Mouse (Mus musculus) hindbrain, embryonic 10.5 days (tissue): ENCODE data around the gene Orm1. TPM values are rescaled to one million over a fixed set of nuclear protein-coding genes. Genes with fewer than 3 reads are reported as not detected.

ENCODE experiments used
- DNase-seq: peaks from one replicate; pipeline ENCODE4 v3.0.0-alpha.2; 2017; ENCODE audit warnings: low spot score
- H3K27ac ChIP-seq: fragments of 300-500 bp; sonication (generic); 2 replicates; pipeline ENCODE4 v1.5.1; 2016; ENCODE audit warnings: mild to moderate bottlenecking, moderate library complexity
- H3K27me3 ChIP-seq: fragments of 300-500 bp; sonication (generic); 2 replicates; pipeline ENCODE4 v1.6.1; 2016; ENCODE audit warnings: mild to moderate bottlenecking; ENCODE audit not compliant: poor library complexity, insufficient read depth, severe bottlenecking
- H3K36me3 ChIP-seq: fragments of 300-500 bp; sonication (generic); 2 replicates; pipeline ENCODE4 v1.6.1; 2016; ENCODE audit warnings: mild to moderate bottlenecking, moderate library complexity
- H3K4me1 ChIP-seq: fragments of 300-500 bp; sonication (generic); replicated peaks from 2 replicates; pipeline ENCODE4 v1.6.1; 2016; ENCODE audit warnings: mild to moderate bottlenecking
- H3K4me3 ChIP-seq: fragments of 300-500 bp; sonication (generic); 2 replicates; pipeline ENCODE4 v1.5.1; 2016; ENCODE audit warnings: mild to moderate bottlenecking, moderate library complexity
- H3K9me3 ChIP-seq: fragments of 300-500 bp; sonication (generic); 2 replicates; pipeline ENCODE4 v1.6.1; 2016; ENCODE audit warnings: mild to moderate bottlenecking, moderate library complexity
- WGBS: fragments of 180-500 bp; shearing (Covaris S2); methylation state at CpG from one replicate; pipeline ENCODE4 v1.1.7; 2016; 5-methylcytosine and 5-hydroxymethylcytosine counted together
- polyA plus RNA-seq: library from polyadenylated mRNA; unstranded; fragments of >200 nt; fragmentation: Nextera tagmentation; extraction: Ambion mirVana; gene quantifications from 2 replicates; pipeline ENCODE4 v1.2.1, GENCODE M21; 2016

Orm1 gene
- polyA plus RNA-seq, 1 experiment from 2014 or later, result not detected

- no peaks in the 10 kb centered on the region for H3K9me3 ChIP-seq
- peaks cover 38% of the 10 kb centered on the region for H3K4me1 ChIP-seq
- DNase-seq, result peak; percentile 17
- no peaks in the 10 kb centered on the region for H3K27me3 ChIP-seq
- no peak overlapping the region for H3K4me3 ChIP-seq
- peak overlapping the region; percentile 84 for H3K27ac ChIP-seq
- 31% methylated on average over 8 of the region's 8 CpGs for WGBS
- H3K36me3 ChIP-seq, result peaks cover 47% of the 10 kb centered on the region
These were observed 44.9 kb downstream of the Orm1 start for GRCm38 (mm10) chr4:63389121-63389886.

GRCm38 (mm10) chr4:63389887-63390528 lies 45.6 kb downstream of the Orm1 start:
- no peak for DNase-seq
- Histone ChIP-seq H3K36me3 (peaks cover 54% of the 10 kb centered on the region), H3K9me3 (no peaks in the 10 kb centered on the region), H3K4me1 (peaks cover 38% of the 10 kb centered on the region), H3K27ac (peak overlapping the region; percentile 84), H3K4me3 (no peak overlapping the region), H3K27me3 (no peaks in the 10 kb centered on the region)
- 54% methylated on average over 11 of the region's 11 CpGs for WGBS

GRCm38 (mm10) chr4:63391322-63391721 lies 47.0 kb downstream of the Orm1 start:
- H3K27ac ChIP-seq, result peak overlapping the region; percentile 29; the same call in 1 of the 2 replicates
- 78% methylated on average over 6 of the region's 6 CpGs for WGBS
- no peak for DNase-seq
- H3K4me1 ChIP-seq, result peaks cover 38% of the 10 kb centered on the region
- H3K4me3 ChIP-seq, result no peak overlapping the region
- no peaks in the 10 kb centered on the region for H3K9me3 ChIP-seq
- H3K36me3 ChIP-seq, result peaks cover 55% of the 10 kb centered on the region
- no peaks in the 10 kb centered on the region for H3K27me3 ChIP-seq

Other genes with a start within 250 kb of the Orm1 start
- gene Ambp, start 189.8 kb upstream of the Orm1 start, polyA plus RNA-seq, result not detected in 2 replicates
- gene Kif12, start 172.4 kb upstream of the Orm1 start, polyA plus RNA-seq, result 0.04 TPM in 1 of 2 replicates, not detected in the other
- gene Col27a1, start 130.6 kb upstream of the Orm1 start, polyA plus RNA-seq, result 2.4 and 3.3 TPM in 2 replicates
- not detected in 2 replicates for gene Orm3, start 11.6 kb downstream of the Orm1 start, polyA plus RNA-seq
- not detected in 2 replicates for gene Orm2, start 17.9 kb downstream of the Orm1 start, polyA plus RNA-seq
- gene Akna, start 58.8 kb downstream of the Orm1 start, polyA plus RNA-seq, result 10.8 and 13.0 TPM in 2 replicates
- 6.6 and 6.9 TPM in 2 replicates for gene Whrn, start 151.4 kb downstream of the Orm1 start, polyA plus RNA-seq
- gene Atp6v1g1, start 200.2 kb downstream of the Orm1 start, polyA plus RNA-seq, result 310 and 365 TPM in 2 replicates
- 7.6 and 10.2 TPM in 2 replicates for gene Tmem268, start 214.2 kb downstream of the Orm1 start, polyA plus RNA-seq